Mouse (Mus musculus) lung, embryonic 15.5 days (tissue): ENCODE data around the gene Pmch. TPM values are rescaled to one million over a fixed set of nuclear protein-coding genes. Genes with fewer than 3 reads are reported as not detected.

Experiments
- polyA plus RNA-seq: library from polyadenylated mRNA; unstranded; fragments of >200 nt; fragmentation: Nextera tagmentation; extraction: Ambion mirVana; gene quantifications from 2 replicates; pipeline ENCODE4 v1.2.1, GENCODE M21; 2015

Gene Pmch
- polyA plus RNA-seq, 1 experiment from 2014 or later = 0.34 TPM

Other genes with a start within 250 kb of the Pmch start
- gene Igf1, start 232.8 kb upstream of the Pmch start, polyA plus RNA-seq = 74.5 and 77.1 TPM in 2 replicates
- gene Parpbp, start 55.9 kb downstream of the Pmch start, polyA plus RNA-seq = 16.6 and 18.1 TPM in 2 replicates
- 84.1 and 90.0 TPM in 2 replicates for gene Nup37, start 55.9 kb downstream of the Pmch start, polyA plus RNA-seq
- gene Washc3, start 110.0 kb downstream of the Pmch start, polyA plus RNA-seq = 60.9 and 62.0 TPM in 2 replicates